Mouse (Mus musculus) liver, embryonic 14.5 days (tissue): ENCODE data around the gene Mrpl27.

Source experiments
- CTCF ChIP-seq: IDR thresholded peaks from 2 replicates; pipeline ENCODE4 v1.5.1; 2016; ENCODE audit warnings: antibody characterized with exemption, low read depth, control low read depth
- EP300 ChIP-seq: IDR thresholded peaks from 2 replicates; pipeline ENCODE4 v1.6.1; 2016; ENCODE audit warnings: antibody characterized with exemption, low read depth

DNA sequence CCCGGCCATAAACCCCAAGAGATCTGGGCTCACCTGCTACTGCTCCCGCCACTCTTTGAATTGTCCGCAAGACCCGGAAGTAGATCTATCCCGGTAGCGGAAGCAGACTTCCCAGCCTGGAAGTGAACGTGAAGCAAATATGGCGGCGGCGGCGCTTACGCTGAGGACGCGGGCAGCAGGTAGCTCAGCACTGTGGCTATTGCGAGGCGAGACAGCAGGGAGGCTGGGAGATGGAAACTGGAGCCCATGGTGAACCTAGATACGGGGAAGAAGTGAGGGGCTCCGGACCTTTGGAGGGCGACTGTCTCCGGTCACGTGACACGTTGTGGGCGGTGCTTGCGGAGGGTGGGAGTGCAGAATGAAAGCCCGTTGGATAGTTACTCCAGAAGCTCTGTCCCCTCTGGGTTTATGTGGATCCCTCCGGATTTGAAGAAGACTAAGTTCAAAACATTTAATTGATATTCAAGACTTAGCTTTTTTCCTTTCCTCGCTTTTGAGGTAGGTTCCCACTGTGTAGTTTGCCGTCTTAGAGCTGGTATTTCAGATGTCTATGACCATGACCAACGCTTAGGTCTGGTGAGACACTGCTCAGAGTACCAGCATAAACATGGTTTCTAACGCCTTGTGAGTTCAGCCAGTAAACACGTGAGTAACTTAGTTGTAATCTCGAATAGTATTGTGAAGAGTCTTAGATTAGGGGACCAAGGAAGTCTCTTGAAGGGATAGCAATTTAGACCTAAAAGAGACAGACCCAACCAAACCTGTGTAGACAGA lies at the start of gene Mrpl27, which contains the start of gene Eme1:
- TF ChIP-seq CTCF: no peak
- no peak for TF ChIP-seq EP300
